Mouse (Mus musculus): ENCODE results near the gene Tspan31.

DNA sequence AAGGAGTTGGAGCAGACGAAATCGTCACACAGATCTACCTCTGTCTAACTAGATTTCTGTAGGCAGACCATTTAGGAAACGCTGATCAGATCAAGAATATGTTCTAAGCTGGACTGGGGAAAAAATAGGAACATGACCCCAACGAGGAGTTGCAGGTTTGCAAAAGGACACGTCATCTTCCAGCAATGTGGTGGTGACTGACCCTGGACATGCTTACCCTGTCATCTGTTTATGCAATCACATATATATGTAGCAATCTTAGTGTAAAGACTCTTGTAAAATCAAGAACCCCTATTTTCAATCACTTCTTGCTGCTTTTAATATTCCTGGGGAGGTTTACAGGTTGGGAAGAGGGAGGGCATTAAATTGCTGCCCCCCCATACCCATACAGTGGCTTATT lies 7.6 kb downstream of the Tspan31 start:
- TF ChIP-seq POLR2A (IDR thresholded peaks at IDR 0.05; ENCODE audit: borderline replicate concordance, low read depth, low read length) (no peak), CTCF (IDR thresholded peaks at IDR 0.05; ENCODE audit: low read depth, low read length) (no peak)

Data from bone marrow macrophage, adult 2 months (primary cell).